Mouse (Mus musculus): ENCODE results near the gene Ccl26.
"Not testable (repeated sequence)": the region's sequence is repeated elsewhere in the genome, so short reads cannot be mapped to it uniquely, and the experiment has no call there.

The Ccl26 gene

DNA sequence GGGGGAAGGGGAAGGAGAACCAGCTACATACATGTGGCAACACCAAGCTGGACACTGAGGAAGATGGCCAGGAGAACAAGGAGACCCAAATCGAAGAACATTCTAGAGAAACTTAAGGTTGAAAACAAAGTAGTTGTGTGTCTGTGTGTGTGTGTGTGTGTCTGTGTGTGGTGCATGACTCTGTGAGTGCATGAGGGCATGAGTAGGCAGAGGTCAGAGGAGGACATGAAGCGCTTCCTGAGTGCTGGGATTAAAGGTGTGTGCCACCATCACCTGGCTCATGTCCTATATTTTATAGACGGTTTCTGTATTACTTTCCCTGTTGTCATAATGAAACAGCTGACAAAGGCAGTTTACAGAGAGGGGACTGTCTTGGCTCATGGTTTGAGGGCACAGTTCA, at the start of gene Ccl26:
Gene Ccl26, minus strand, starts transcription at position 101 of the 400 bp plus-strand sequence.
- no peak for DNase-seq (ENCODE audit: low spot score)

DNA sequence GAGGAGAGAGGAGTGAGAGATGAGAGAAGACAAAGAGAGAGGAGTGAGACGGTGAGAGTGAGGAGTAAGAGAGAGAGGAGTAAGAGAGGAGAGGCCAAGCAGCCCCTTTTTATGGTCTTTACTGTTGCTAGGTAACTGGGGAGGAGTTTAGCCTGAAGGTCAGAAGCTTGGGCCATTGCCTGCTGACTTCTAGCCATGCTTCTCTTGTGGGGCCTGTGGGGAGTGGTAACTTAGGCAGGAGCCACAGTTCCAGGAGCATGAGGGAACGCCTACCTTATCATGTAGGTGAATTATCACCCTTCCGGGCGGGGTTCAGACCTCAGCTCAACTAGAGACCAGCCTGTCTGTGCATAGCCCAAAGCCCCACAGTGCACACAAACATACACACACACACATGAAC, 46.4 kb upstream of the Ccl26 start:
- no peak for DNase-seq (ENCODE audit: low spot score)

- DNase-seq (ENCODE audit: low spot score) = no peak
Observed at GRCm38 (mm10) chr5:135607581-135607980, 44.2 kb upstream of the Ccl26 start.

GRCm38 (mm10) chr5:135606717-135607116, 43.3 kb upstream of the Ccl26 start:
- DNase-seq (ENCODE audit: low spot score) = not testable (repeated sequence)

DNA sequence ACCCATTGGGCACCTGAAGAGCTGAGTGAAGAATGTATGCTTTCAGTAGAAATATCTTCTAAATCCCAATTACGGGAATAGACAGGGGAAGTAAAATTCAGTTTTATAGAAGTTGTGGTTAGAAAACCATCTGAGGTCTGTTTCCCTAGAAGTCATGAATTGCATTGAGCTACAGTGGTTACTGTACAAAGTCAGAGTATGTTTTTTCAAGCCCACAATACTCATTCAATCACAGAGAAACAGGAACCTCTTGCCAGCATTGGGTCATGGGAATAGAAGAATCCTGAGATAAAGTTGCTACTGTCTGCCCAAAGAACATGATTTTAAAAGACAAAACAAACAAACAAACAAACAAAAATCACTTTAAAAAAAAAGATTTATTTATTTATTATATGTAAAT, 41.3 kb upstream of the Ccl26 start:
- DNase-seq (ENCODE audit: low spot score) = not testable (repeated sequence)

GRCm38 (mm10) chr5:135589996-135590784, 26.8 kb upstream of the Ccl26 start:
- no peak for DNase-seq (ENCODE audit: low spot score)

DNA sequence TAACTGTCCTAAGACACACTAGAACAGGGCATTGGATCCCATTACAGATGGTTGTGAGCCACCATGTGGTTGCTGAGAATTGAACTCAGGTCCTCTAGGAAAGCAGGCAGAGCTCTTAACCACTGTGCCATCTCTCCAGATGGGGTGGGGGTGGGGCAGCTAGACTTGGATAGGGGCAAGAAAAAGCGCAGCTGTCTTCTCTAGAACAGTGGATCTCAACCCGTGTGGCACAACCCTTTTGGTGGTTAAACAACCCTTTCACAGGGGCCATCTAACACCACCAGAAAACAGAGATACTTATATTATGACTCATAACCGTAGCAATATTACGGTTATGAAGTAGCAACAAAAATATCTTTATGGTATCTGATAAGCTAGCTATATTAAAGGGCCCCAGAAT, 24.4 kb upstream of the Ccl26 start:
- no peak for DNase-seq (ENCODE audit: low spot score)

GRCm38 (mm10) chr5:135585691-135586090, 22.3 kb upstream of the Ccl26 start:
- no peak for DNase-seq (ENCODE audit: low spot score)

GRCm38 (mm10) chr5:135582330-135582729, 19.0 kb upstream of the Ccl26 start:
- DNase-seq (ENCODE audit: low spot score) = no peak

- no peak for DNase-seq (ENCODE audit: low spot score)
Observed at GRCm38 (mm10) chr5:135579331-135579751, 16.0 kb upstream of the Ccl26 start.

GRCm38 (mm10) chr5:135576055-135576454, 12.7 kb upstream of the Ccl26 start:
- DNase-seq (ENCODE audit: low spot score) = no peak

DNA sequence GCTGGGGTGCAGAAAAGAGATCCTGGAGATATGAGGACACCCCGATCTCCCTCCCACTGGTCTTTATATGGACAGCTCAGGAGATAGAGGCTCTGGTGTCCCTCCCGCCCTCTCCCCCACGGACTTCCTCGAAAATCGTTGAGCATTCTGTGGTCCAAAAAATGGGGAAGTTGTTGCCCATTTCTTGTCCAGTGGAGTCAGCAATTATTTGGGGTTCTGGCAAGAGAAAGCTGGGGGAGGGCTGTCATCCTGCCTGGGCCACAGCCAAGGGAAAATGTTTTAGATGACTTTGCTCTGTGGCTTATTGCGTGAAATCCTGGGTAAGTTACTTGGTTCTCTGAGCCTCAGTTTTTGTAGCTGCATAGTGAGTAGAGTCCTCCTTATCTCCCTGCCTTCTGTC, 9.6 kb upstream of the Ccl26 start, which contains the start of gene Ccl24:
Gene Ccl24, minus strand, starts transcription at position 44 of the 400 bp plus-strand sequence.
- no peak for DNase-seq (ENCODE audit: low spot score)

DNA sequence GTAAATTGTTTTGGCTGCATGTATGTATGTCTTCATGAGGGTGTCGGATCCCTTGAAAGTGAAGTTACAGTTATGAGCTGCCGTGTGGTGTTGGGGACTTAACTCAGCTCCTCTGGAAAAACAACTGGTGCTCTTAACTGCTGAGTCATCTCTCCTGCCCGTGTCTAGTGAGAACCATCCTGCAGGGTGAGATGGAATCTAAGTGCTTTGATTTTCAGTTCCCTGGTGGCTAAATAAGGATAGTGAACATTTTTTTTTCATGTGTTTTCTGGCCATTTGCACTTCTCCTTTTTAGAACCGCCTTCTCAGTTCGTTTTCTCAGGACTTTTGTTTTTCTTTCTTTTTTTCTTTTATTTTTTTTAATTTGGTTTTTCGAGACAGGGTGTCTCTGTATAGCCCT, 5.3 kb upstream of the Ccl26 start:
- no peak for DNase-seq (ENCODE audit: low spot score)

DNA sequence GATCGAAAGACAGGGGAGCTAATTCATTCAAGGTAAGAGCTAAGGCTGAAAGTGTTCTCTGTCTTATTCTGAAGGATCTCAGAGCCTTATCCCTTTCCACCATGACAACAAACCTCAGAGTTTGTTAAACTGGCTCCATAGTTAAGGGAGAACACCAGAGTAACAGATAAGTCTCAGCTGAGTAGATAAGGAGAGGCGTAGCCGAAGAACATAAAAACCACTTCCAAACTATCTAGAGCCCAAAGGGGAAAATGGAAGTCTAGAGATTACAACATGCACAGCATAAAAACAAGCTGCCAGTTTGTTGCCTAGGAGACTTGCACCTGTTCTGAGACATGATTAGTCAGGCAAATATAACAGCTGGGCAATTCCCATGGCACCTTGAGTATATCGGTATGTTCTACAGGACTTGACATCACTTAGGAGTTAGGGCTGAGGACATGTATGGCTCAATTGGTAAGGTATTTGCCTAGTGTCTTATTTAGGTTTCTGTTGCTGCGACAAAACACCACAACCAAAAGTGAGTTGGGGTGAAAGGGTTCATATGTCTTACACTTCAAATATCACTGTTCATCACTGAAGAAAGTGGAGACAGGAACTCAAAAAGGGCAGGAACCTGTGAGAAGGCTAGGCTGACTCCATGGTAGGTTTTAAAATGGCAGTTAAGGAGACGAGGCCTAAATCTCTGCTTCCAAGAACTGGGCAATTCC, 4.3 kb upstream of the Ccl26 start:
- no peak for DNase-seq (ENCODE audit: low spot score)

GRCm38 (mm10) chr5:135557671-135558070, 5.7 kb downstream of the Ccl26 start:
- DNase-seq (ENCODE audit: low spot score) = no peak

DNA sequence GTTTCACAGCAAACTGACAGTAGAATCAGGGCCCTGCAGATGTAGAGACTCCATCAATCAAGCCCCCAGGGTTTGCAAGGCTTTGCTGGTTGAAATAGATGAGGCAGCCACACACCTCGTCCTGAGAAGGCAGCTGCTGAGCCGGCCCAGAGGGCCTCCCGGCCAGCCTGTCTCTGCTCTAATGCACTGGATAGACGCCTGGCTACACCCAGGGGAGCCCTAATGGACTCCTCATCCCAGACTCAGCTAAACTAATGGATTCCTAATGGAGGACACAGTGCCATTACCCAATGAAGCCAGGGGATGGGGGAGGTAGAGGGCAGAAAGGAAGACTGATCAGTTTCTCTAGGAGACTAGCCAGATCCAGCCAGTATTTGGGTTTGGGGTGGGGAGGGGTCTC, 6.3 kb downstream of the Ccl26 start:
- DNase-seq (ENCODE audit: low spot score) = no peak

GRCm38 (mm10) chr5:135556259-135556658, 7.1 kb downstream of the Ccl26 start:
- no peak for DNase-seq (ENCODE audit: low spot score)

DNA sequence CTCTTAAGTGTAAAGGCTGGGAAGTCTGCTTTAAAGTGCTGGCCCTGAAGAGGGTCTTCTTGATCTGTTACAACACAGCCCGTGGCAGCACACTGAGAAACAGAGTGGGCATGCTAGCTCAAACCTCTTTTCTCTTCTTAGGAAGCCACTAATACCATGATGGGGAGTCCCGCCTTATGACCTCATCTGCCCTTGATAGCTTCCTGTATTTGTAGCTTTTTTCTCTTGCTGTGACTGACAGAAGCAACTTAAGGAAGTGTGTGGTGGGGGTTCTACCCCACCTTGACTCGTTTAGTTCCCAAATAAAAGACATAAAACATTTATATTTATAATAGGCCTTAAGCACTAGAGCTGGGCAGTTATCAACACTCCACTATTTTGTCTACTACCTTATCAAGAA, 11.8 kb downstream of the Ccl26 start:
- no peak for DNase-seq (ENCODE audit: low spot score)

- no peak for DNase-seq (ENCODE audit: low spot score)
Observed at GRCm38 (mm10) chr5:135550910-135551309, 12.5 kb downstream of the Ccl26 start.

- DNase-seq (ENCODE audit: low spot score) = no peak
Observed at GRCm38 (mm10) chr5:135547990-135548389, 15.4 kb downstream of the Ccl26 start.

- peak; percentile 96 for DNase-seq (ENCODE audit: low spot score)
Observed at GRCm38 (mm10) chr5:135544865-135545797, 18.2 kb downstream of the Ccl26 start, which contains the start of gene Hip1. Gene Hip1 (minus strand): TSS chr5:135545120.

GRCm38 (mm10) chr5:135544032-135544558, 19.3 kb downstream of the Ccl26 start:
- DNase-seq (ENCODE audit: low spot score) = peak; percentile 30

Data from urinary bladder, postnatal 14 days (tissue).